In the genomic region with DNA sequence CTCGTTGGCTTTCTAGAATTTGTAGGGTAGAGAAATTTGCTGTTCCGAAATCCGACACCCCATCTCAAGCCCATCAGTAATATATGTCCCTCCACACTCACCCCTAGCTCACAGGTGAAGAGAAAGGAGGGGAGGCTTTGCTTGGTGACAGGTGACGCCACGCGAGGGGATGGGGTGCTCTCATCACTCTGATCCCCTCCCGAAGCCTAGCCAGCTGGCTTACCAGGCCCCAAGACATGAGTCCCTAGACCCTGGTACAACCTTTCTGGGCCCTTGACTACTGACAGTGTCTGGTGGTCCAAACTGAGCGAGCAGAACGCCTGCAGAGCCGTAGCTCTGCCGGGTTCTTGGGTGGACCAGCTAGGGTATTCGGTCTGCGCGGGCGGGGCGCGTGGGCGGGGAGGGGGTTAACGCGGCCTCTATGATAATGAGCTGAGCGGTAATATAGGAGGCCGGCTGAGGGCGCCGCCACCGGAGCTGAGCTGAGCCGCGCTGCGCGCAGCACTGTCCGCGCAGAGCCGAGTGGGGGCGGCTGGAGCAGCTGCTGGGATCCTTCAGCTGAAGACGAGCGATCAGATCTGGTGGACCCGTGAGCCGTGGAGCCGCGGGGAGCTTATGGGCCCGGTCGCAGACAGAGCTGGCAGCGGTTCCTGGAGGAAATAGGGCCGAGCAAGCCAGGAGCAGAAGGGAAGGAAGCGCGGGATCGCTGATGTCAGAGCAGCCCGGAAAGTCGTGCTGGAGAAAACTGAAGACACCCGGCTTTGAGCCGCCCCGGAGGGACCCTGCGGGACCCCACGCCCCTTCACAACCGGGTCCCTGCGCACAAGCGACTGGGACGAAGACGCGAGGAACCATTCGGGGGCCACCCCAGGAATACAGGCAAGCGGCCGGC, we compare ENCODE assay signal across 8 mouse cellular contexts. TPM values are rescaled to one million over a fixed set of nuclear protein-coding genes. Genes with fewer than 3 reads are reported as not detected.
DNase-seq lines count a peak whose midpoint lies in the region; ATAC-seq lines count a peak whose summit lies in the region.

No protein-coding gene starts in this region.

- no peaks in the 10 kb centered on the region for H3K27me3 ChIP-seq in hindbrain, embryonic 12.5 days

- no peaks in the 10 kb centered on the region for H3K36me3 ChIP-seq in hindbrain, embryonic 12.5 days

- H3K27ac ChIP-seq in hindbrain, embryonic 12.5 days: peak overlapping the region; percentile 94

- peak; percentile 89 for ATAC-seq in hindbrain, embryonic 12.5 days (ENCODE audit: low FRiP score)

- 1% methylated on average over 62 of the region's 62 CpGs for WGBS in hindbrain, embryonic 12.5 days

- peaks cover 36% of the 10 kb centered on the region for H3K4me1 ChIP-seq in hindbrain, embryonic 12.5 days

- peak overlapping the region; percentile 70 for H3K4me2 ChIP-seq in hindbrain, embryonic 12.5 days (replicated peaks)

- H3K9ac ChIP-seq in hindbrain, embryonic 12.5 days: peak overlapping the region; percentile 96

- DNase-seq in WW6 (ENCODE audit: low read depth, low spot score): peak; percentile 53
- peak; percentile 95 to 96 for DNase-seq in cerebellum, postnatal 25 days
- DNase-seq in frontal cortex, postnatal 14 days (ENCODE audit: low spot score in 2 of 2): peak; percentile 85 to 86
- DNase-seq in layer of hippocampus, postnatal 25 days (ENCODE audit: extremely low spot score in 1 of 2, low spot score in 1 of 2): peak; percentile 79 to 89
- peak; percentile 91 for DNase-seq in lung, postnatal 10 days
- peak; percentile 93 for DNase-seq in retina, postnatal 1 day
- DNase-seq in thymus, postnatal 36 days: peak; percentile 38 to 50

- peak overlapping the region; percentile 90 for H3K4me3 ChIP-seq in hindbrain, embryonic 12.5 days

- H3K9me3 ChIP-seq in hindbrain, embryonic 12.5 days (replicated peaks): no peaks in the 10 kb centered on the region

RNA-seq across cellular contexts. Expression of gene Plxna2, which starts 1.6 kb away (rescaled TPM):
- 27.9 and 32.3 TPM in 2 replicates for polyA plus RNA-seq in hindbrain, embryonic 12.5 days (2016; fragmentation: Nextera tagmentation; extraction: Ambion mirVana)
- 10 to 100 TPM; 65.2 to 77.2 TPM for total RNA-seq in layer of hippocampus, postnatal 25 days (2021)

Comparison
In these comparisons a context has a peak if more than half of its experiments do, and no peak if none do; other contexts are left out.
1. Peak in every context shown above with its lines: DNase-seq, ATAC-seq, H3K4me3 ChIP-seq and H3K27ac ChIP-seq.
2. DNase-seq: peak in every context shown above with its lines; median percentile 96 in cerebellum, postnatal 25 days; 93 in retina, postnatal 1 day; 91 in lung, postnatal 10 days; 86 in frontal cortex, postnatal 14 days; 84 in layer of hippocampus, postnatal 25 days; 53 in WW6; 44 in thymus, postnatal 36 days.